Mouse (Mus musculus) olfactory bulb, adult 2 months (tissue): Measurements from ENCODE around the gene Timm44.

ENCODE experiments used
- CTCF ChIP-seq: fragments of 200-500 bp; IDR thresholded peaks from 2 replicates; pipeline ENCODE4 v1.5.1; 2012; ENCODE audit warnings: low read depth, mild to moderate bottlenecking, low read length, moderate library complexity; ENCODE audit not compliant: insufficient read depth
- POLR2A ChIP-seq: fragments of 200-500 bp; IDR thresholded peaks from 2 replicates; pipeline ENCODE4 v1.6.1; 2012; ENCODE audit warnings: mild to moderate bottlenecking, low read depth, low read length, moderate library complexity; ENCODE audit not compliant: insufficient read depth

DNA sequence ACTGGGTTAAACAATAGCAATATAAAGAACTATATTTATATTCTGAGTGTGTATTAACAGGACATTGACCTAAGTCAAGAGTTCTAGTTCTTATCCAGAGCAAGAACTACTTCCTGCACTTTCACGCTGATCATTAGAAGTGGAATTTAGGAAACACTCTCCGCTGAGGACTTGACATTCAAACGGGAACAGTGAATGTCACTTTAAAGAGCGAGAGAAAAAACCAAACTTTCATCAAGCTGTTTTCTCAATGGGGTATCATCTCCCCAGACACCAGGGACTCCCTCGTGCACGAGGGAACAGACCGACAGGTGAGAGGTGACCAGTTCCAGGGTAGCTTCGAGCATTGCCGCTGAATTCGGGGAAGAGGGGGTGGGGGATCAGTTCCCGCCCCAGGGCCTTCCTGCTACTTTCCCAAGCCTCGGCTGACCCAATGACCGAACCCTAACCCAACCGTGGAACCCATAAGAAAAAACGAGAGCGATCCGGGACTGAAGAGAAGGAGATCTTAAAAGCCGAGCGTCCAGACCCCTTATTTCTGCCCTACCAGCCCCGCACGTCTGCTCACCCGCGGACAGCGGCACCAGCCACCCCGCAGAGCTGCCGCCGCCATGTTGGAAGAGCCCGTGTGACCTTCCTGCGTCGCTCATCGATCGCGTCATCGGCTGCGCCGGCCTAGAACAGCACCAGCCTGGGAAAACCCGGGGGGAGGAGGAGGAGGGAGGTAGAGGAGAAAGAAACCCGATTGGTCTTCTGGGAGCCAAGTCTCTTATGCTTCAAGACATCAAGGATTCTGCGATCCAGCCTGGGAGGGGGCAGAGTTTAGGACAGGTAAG, at the start of gene Timm44:
- peak; percentile 49 for TF ChIP-seq POLR2A
- no peak for TF ChIP-seq CTCF
